Mouse (Mus musculus): ENCODE measurements around the gene Pofut2. TPM values are rescaled to one million over a fixed set of nuclear protein-coding genes. Genes with fewer than 3 reads are reported as not detected.

Pofut2 gene
- total RNA-seq, 2 experiments from 2014 or later = 32.6 to 33.0 TPM

- DNase-seq (ENCODE audit: low spot score in 2 of 2) = no peak
- intact Hi-C loops (cut with DNase I) = no loop called here
Observed at GRCm38 (mm10) chr10:77227368-77227723, 31.7 kb upstream of the Pofut2 start.

- intact Hi-C loops (cut with DNase I) = no loop called here
- DNase-seq (ENCODE audit: low spot score in 2 of 2) = no peak
Observed at GRCm38 (mm10) chr10:77229609-77230595, 29.1 kb upstream of the Pofut2 start.

GRCm38 (mm10) chr10:77231861-77232755, 26.9 kb upstream of the Pofut2 start:
- no peak for DNase-seq (ENCODE audit: low spot score in 2 of 2)
- intact Hi-C loops (cut with DNase I) = no loop called here

DNA sequence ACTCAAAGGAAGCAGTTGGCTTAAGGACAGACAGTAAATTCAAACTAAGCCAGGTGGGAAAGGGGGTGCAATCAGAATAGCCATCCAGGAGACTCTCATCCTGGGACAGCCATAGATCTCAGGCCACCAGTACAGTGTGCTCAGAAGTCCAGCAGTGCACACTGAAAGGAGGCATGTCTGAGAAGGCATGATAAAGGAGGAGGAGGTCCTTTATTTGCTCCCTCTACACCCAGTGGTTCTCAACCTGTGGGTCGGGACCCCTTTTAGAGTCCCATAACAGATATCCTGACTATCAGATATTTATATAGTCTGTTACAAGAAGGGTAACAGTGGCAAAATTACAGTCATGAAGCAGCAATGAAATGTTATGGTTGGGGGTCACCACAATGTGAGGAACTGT, 25.8 kb upstream of the Pofut2 start:
- no peak for DNase-seq (ENCODE audit: low spot score in 2 of 2)
- intact Hi-C loops (cut with DNase I) = no loop called here

DNA sequence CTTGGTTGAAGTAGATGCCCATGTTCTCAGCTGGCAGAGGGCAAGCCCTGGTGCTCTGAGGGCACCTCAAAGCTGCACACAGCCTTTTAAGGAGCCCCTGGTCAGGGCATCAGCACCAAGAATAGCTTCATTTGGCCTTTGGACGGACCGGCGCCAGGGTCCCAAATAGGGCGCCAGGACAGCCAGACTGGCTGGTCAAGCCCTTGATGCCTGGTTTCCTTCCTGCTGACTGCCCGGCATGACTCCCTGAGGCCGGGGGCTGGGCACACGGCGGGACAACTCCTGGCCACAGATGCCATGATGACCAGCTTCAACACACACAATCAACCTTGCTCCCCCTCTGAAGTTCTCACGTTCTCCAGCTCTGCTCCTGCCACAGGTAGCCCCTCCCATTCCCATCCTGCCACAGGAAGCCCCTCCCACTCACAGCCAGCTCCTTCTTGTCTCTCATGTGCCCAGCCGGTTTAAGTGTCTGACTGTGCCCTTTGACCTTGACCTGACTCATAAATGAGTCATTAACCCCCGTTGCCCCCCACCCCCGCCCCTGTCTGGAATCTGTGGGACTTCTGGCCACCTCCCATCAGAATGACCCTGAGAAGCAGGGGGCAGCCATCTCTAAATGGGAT, 23.9 kb upstream of the Pofut2 start:
- intact Hi-C loops (cut with DNase I) = no loop called here
- no peak for DNase-seq (ENCODE audit: low spot score in 2 of 2)

DNA sequence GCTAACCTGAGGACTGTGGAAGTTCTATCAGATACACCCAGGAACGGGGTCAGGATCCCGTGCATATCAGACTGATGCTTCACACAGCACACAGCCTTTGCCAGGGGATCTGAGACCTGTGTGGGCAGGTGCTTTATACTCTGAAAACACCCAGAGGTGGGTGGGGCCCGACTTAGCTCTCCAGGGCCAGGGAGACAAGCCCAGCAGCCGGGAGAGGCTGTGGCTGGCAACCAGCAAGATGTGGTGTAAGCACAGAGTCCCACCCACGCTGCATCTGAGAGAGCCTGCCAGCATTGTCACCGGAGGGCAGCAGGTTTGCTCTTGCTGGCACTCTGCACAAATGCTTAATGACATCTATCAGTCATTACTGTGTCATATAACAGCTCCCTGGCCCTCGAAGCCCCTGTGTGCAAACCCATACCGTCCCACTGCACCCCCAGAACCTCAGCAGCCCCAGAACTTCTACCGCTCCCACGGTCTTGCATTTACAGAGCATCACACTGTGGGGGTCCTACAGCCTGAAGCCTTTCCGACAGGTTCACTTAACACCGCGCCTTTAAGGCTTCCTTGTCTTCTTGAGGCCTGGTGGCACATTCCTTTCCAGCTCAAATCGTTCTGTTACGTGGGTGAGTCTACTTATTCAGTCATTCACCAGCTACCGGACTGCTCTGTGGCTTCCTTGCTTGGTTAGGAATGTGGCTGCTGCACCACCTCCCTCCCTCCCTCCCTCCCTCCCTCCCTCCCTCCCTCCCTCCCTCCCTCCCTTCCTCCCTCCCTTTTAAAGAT, 21.0 kb upstream of the Pofut2 start:
- peak; percentile 25 to 38 for DNase-seq (ENCODE audit: low spot score in 2 of 2)
- intact Hi-C loops (cut with DNase I) = no loop called here

DNA sequence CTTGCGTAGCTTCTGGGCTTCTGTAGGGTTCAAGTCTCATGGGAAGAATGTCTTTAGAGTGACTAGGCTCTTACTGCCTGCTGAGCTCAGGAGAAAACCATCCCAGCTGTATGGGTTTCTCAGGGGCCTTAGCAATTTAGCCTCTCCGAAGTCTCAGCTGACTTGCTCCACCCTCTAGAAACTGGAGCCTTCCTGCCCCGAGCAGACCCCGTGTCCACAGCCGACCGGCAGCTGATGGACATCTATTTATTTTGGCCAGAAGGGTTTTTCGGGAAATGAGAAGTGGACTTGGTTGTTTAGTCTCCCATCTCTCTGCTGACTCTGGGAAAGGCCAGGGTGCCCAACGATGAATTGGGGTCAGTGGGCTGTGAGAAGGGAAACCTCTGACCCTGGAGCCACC, 18.3 kb upstream of the Pofut2 start:
- intact Hi-C loops (cut with DNase I) = no loop called here
- DNase-seq (ENCODE audit: low spot score in 2 of 2) = no peak

DNA sequence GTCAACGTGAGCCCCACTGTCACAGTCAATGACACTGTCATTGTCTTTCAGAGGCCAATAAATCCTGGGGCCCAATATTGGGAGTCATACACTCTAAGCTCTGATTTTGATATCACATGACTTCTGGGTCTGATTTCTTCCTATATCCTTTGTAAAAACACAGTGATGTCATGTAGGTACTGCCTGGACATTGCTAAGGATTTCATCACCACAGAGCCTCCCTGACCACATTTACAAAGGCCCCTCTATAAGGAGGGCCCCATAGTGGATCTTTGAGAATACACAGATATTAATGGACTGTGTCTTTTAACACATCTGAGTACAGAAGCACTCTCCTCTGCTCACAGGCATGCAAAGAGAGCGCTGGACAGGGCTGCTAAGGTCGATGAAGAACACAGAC, 16.6 kb upstream of the Pofut2 start:
- intact Hi-C loops (cut with DNase I) = no loop called here

DNA sequence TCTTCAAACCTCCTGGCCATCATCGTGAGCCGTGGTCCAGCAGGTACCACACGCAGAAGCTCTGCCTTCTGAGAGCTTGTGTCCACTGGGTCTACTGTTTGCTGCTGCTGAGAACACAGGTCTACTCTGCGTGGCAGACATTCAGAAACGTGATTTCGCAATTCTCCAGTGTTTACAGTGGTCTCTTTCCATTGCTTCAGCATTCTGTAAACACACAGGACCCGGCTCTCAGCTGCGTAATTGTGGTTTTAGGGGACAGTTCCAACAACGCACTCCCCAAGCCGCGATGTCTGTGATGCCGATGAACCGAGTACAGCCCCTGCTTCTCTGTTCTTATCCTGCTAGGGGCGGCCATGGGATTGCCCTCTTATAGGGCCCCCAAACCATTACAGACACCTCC, 16.1 kb upstream of the Pofut2 start:
- intact Hi-C loops (cut with DNase I) = no loop called here

More for the DNA sequence above, 16.6 kb upstream of the Pofut2 start:
- no peak for DNase-seq (ENCODE audit: low spot score in 2 of 2)

DNA sequence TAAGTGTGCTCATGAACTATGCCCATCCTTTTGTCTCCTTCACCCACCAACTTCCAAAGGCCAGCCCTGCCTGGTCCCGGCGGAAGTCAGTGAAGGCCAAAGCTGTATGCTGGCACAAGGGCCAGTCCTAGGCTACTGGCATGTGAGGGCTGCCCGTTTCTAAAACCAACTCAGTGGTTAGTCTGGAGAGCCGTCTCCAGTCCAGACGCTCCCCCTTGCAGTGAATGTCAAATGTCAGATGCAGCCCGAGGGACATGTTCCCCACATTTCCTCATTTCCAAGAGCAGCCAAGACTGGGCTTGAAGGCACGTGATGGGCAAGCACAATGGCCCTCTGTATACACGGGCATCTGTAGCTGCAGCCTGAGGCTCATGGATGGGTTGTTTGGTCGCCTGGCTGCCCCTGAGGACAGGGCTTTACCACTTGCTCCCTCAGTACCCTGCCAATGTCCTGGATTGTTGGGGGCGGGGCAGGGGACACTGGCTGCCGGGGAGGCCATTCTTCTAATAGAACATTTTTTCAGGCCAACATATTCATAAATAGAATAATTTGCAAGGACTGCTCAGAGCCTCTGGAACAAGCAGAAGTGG, 15.4 kb upstream of the Pofut2 start:
- no peak for DNase-seq (ENCODE audit: low spot score in 2 of 2)
- intact Hi-C loops (cut with DNase I) = no loop called here

More for the DNA sequence above, 16.1 kb upstream of the Pofut2 start:
- no peak for DNase-seq (ENCODE audit: low spot score in 2 of 2)

DNA sequence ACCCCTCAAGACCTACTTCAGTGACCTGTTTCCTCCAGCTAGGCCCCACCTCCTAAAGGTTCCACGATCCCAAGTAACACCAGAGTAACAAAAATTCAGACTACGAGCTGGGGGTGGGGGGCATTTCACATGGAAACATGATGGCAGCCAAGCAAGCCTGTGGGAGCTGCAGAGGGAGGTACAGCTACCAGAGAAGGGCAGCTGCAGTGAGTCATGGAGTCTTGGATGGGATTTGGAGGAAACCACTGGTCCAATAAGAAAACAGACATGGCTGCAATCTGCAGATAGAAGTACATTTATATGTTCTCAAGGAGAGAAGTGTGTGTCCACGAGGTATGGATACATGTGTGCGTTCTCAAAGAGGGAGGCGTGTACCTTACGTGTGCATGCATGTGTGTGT, 14.2 kb upstream of the Pofut2 start:
- intact Hi-C loops (cut with DNase I) = no loop called here
- no peak for DNase-seq (ENCODE audit: low spot score in 2 of 2)

- intact Hi-C loops (cut with DNase I) = no loop called here
- no peak for DNase-seq (ENCODE audit: low spot score in 2 of 2)
Observed at GRCm38 (mm10) chr10:77247048-77247447, 12.0 kb upstream of the Pofut2 start.

DNA sequence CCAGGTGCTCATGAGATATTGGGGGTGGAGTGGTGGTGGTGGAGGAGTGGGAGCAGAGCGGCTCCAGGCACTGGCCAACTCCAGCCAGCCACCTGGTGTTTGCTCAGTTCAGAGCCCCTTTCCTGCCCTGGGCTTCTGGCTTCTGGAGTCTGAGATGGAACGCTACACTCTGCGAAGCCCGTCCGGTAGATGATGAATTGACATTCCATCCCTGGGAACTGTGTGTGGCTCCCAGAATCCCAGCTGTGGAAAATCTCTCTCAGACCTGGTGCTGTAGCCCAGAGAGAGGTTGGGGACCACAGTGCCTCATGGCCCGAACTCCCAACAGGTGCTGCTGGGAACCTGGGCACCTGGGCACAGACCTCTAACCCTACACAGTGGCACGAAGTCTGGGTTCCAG, 11.3 kb upstream of the Pofut2 start:
- DNase-seq (ENCODE audit: low spot score in 2 of 2) = no peak
- intact Hi-C loops (cut with DNase I) = no loop called here

- DNase-seq (ENCODE audit: low spot score in 2 of 2) = no peak
- intact Hi-C loops (cut with DNase I) = no loop called here
Observed at GRCm38 (mm10) chr10:77251223-77251783, 7.7 kb upstream of the Pofut2 start.

GRCm38 (mm10) chr10:77251784-77252539, 7.1 kb upstream of the Pofut2 start:
- intact Hi-C loops (cut with DNase I) = loop anchor here (2.0 kb wide), 2 partner anchors 169 to 417 kb away; no protein-coding TSS in a partner anchor
- no peak for DNase-seq (ENCODE audit: low spot score in 2 of 2)

DNA sequence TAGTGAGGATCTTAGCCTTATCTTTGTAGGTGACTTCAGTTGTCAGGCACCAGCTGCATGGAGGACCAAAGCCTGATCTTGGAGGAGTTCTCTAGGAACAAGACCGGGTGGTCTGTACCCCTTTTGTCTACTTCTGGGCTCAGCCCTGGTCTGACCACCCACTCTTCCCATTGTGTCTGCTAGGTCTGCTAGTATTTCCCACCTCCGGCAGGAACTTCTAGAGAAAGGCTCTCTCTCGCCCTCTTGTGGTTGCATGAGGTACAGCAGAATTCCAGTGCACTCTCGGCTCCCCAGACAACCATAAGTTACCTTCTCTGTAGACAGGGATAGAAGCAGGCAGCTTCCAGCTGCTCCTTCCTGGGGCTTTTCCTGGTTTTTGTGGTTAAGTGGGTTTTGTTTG, 6.2 kb upstream of the Pofut2 start:
- intact Hi-C loops (cut with DNase I) = loop anchor here (1.0 to 2.0 kb wide), 3 partner anchors 122 to 418 kb away; no protein-coding TSS in a partner anchor
- peak; percentile 80 to 85 for DNase-seq (ENCODE audit: low spot score in 2 of 2)

DNA sequence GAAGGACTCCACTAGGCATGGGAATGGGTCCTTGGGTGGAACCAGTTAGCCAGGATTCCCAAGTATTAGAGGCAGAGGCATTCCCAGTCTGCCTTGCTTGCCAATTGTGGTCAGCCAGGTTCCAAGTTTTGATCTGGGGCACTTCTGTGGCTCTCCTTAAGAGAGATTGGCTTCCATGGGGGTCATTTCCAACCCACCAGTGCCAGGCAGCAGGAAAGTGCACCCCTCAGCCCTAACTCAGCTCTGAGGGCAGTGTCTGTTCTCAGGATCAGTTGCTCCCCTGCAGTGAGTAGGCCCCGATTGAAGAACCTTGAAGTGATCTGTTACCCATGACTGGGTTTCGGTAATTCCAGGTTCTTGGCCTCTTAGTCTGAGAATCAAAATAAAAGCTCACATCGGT, 3.8 kb upstream of the Pofut2 start:
- intact Hi-C loops (cut with DNase I) = no loop called here
- no peak for DNase-seq (ENCODE audit: low spot score in 2 of 2)

GRCm38 (mm10) chr10:77255676-77256075, 3.3 kb upstream of the Pofut2 start:
- intact Hi-C loops (cut with DNase I) = no loop called here
- DNase-seq (ENCODE audit: low spot score in 2 of 2) = no peak

Data from left cerebral cortex, postnatal 36 days (tissue).